Mouse (Mus musculus): ENCODE data around the gene Obsl1. TPM values are rescaled to one million over a fixed set of nuclear protein-coding genes. Genes with fewer than 3 reads are reported as not detected.
A peak's percentile ranks its signal among the peaks of the same experiment; 100 is the strongest.

The Obsl1 gene
- polyA plus RNA-seq, 1 experiment from 2014 or later = 75.1 TPM

DNA sequence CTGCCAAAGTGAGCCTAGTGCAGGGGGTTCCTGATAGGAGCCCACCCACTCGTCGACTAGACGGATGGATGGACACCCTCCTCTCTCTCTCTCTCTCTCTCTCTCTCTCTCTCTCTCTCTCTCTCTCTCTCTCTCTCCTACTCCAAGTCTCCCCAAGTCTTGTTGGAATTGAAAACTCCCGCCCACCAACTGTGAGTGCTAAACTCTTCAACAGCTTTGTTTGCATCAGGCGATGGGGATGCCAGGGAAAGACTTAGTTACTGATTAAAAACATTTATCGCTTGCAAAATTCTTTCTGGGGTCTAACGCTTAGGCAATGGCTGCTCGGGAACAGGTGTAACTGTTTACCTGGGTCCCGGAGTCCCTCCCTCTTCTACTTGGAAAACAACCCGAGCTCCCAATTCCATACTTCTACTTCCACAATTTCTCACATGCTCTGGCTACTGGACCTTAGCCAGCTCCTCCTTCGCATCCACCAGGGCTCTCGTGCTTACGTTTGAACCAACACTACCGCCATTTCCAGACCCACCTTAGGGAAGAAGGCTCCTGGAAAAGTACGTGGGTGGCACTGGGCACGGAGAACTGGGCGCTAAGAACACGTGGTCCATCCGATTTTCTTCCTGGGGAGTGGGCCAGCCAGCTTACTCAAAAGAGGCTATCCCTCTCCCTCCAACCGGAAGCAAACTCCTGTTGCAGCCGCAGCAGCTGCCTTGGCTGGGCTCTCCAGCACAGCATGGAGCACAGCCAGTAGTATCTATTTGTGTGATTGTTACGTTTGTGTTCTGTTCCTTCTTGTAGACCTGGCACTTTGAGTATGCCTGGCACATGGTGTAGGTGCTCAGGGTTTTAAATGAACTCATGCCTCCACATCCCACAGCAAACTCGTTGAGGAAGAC, 47.2 kb downstream of the Obsl1 start:
- ATAC-seq (ENCODE audit: insufficient read depth, low FRiP score, low read depth) = no peak
- peak overlapping the region; percentile 74 for H3K27ac ChIP-seq
- H3K4me1 ChIP-seq = peaks cover 20% of the 10 kb centered on the region
- no peaks in the 10 kb centered on the region for H3K36me3 ChIP-seq
- H3K27me3 ChIP-seq (replicated peaks) = peaks cover 24% of the 10 kb centered on the region
- 8% methylated on average over 23 of the region's 23 CpGs for WGBS
- no peaks in the 10 kb centered on the region for H3K9me3 ChIP-seq
- H3K4me3 ChIP-seq (replicated peaks) = peak overlapping the region; percentile 38
- no peak overlapping the region for H3K9ac ChIP-seq
- peak overlapping the region; percentile 66 for H3K4me2 ChIP-seq

DNA sequence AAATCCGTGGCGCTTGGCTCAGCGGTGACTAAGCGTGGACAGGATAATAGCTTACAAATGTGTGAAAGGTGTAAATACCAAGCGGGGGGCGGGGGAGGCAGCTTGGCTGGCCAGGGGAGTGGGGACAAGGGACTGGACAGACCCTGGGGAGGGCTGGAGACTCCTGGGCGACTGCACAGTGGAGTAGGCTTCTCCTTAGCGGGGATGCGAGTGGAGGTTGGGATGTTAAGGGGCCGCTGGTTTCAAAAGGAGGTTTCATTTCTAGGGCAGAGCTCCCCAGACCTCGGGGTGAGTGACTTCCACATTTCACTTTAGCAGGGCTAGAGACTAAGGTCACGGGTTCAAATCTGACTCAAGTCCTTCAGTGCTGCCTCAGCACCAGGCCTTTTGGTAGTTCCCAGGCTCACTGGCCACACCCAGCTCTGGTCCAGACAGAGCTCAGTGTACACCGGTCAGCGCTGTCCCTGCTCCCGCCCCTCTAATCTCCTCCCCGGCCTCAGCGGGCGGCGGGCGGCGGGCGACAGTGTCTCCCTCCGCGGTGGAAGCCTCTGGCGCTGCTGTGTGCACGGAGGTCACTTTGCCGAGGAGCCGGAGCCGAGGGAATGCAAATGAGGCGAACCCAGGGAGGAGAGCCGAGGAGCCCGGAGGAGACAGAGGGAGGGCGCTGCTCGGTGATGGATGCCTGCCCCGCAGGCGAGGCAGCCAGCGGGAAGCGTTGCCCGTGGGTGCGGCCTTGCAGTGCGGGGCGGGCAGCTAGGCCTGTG, 48.0 kb downstream of the Obsl1 start:
- H3K27me3 ChIP-seq (replicated peaks) = peaks cover 28% of the 10 kb centered on the region
- H3K9ac ChIP-seq = no peak overlapping the region
- H3K4me1 ChIP-seq = peaks cover 20% of the 10 kb centered on the region
- peak overlapping the region; percentile 38 for H3K4me3 ChIP-seq (replicated peaks)
- no peaks in the 10 kb centered on the region for H3K9me3 ChIP-seq
- no peaks in the 10 kb centered on the region for H3K36me3 ChIP-seq
- peak overlapping the region; percentile 74 for H3K27ac ChIP-seq
- 3% methylated on average over 42 of the region's 42 CpGs for WGBS
- H3K4me2 ChIP-seq = peak overlapping the region; percentile 66
- peak; percentile 51 for ATAC-seq (ENCODE audit: insufficient read depth, low FRiP score, low read depth)

DNA sequence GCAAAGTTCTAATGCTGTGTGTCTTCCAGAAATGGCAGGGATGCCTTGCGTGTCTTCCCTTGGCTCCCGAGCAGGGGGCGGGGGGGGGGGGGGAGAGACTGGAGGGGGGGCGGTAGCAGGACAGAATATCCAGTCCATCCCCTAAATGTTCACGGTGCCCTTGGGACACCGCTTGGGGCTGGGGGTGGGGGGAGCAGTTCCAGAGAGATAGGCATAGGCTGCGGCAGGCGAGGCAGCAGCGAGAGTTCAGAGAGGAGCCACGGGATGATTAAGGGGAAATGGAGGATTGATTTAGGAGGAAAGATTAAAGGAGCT, 48.6 kb downstream of the Obsl1 start:
- no peak for ATAC-seq (ENCODE audit: insufficient read depth, low FRiP score, low read depth)
- Histone ChIP-seq H3K4me3 (replicated peaks) (no peak overlapping the region), H3K9me3 (no peaks in the 10 kb centered on the region), H3K36me3 (no peaks in the 10 kb centered on the region), H3K4me2 (peak overlapping the region; percentile 66), H3K27ac (no peak overlapping the region), H3K9ac (no peak overlapping the region), H3K27me3 (replicated peaks) (peaks cover 29% of the 10 kb centered on the region), H3K4me1 (peaks cover 20% of the 10 kb centered on the region)
- 10% methylated on average over 8 of the region's 10 CpGs for WGBS

DNA sequence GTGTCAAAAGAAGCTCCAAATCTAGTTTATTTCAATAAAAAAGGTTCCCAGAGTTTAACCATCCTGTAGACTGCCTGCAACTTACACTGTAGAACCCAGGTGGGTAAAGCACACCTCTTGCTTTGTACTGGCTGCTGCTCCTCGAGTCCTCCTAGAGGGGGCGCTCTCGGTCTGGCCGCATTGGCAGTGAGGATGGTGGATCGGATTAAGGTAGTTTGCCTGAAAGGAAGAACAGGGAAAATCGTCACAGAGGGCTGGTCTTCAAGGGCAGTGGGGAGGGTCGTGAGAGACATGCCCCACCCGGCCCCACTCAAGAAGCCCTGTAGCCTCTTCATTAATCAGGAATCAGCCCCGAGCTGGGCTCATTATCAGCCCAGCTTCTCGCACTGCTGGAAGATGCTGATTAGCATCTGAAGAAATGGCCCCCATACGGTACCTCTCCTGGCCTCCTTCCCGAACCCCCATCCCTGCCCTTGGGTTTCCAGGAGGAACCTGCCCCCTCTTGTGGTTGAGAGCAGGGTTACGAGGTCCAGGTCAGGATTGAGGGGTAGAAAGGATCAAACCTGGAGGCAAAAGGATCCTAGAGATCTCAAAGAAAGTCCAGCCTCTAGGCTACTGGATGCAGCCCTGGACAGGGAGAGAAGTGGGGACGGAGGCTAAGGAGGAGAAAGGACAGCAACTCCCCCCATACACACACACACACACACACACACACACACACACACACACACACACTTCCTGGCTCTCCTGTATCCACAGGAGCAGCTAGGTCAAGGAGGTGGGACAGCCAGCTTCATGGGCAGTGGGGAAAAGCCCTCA, 49.3 kb downstream of the Obsl1 start:
- Histone ChIP-seq H3K27ac (no peak overlapping the region), H3K27me3 (replicated peaks) (peaks cover 36% of the 10 kb centered on the region)

GRCm38 (mm10) chr1:75455948-75456347, 50.3 kb downstream of the Obsl1 start:
- no peak overlapping the region for H3K9ac ChIP-seq
- 47% methylated on average over 5 of the region's 5 CpGs for WGBS
- H3K9me3 ChIP-seq = no peaks in the 10 kb centered on the region
- H3K4me3 ChIP-seq (replicated peaks) = no peak overlapping the region
- no peak overlapping the region for H3K4me2 ChIP-seq
- ATAC-seq (ENCODE audit: insufficient read depth, low FRiP score, low read depth) = no peak
- no peak overlapping the region for H3K27ac ChIP-seq
- H3K27me3 ChIP-seq (replicated peaks) = peaks cover 46% of the 10 kb centered on the region
- H3K4me1 ChIP-seq = peaks cover 26% of the 10 kb centered on the region
- no peaks in the 10 kb centered on the region for H3K36me3 ChIP-seq

More for the DNA sequence above, 49.3 kb downstream of the Obsl1 start:
- no peaks in the 10 kb centered on the region for H3K36me3 ChIP-seq
- peaks cover 20% of the 10 kb centered on the region for H3K4me1 ChIP-seq
- no peak overlapping the region for H3K4me2 ChIP-seq
- no peak for ATAC-seq (ENCODE audit: insufficient read depth, low FRiP score, low read depth)
- no peak overlapping the region for H3K9ac ChIP-seq
- no peaks in the 10 kb centered on the region for H3K9me3 ChIP-seq
- 15% methylated on average over 14 of the region's 14 CpGs for WGBS
- H3K4me3 ChIP-seq (replicated peaks) = no peak overlapping the region

DNA sequence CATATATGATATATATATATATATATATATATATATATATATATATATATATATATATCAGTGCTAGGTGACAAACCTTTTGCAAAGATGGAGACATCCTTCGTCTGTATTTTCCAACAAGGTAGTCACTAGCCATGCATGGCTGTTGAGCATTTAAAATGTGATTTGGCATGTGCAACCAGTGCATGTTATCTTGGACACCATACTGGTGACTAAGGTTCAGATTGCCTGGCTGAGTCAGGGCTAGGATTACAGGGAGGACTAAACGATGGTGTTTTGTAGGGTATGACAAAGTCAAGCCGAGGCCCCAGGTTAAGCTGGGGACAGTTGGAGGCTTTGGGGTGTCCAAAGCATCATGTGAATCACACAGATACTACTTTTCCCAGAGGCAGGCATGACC, 50.8 kb downstream of the Obsl1 start:
- no peak overlapping the region for H3K27ac ChIP-seq
- 74% methylated on average over 3 of the region's 3 CpGs for WGBS
- no peak for ATAC-seq (ENCODE audit: insufficient read depth, low FRiP score, low read depth)
- H3K9me3 ChIP-seq = no peaks in the 10 kb centered on the region
- H3K4me3 ChIP-seq (replicated peaks) = no peak overlapping the region
- H3K36me3 ChIP-seq = no peaks in the 10 kb centered on the region
- H3K27me3 ChIP-seq (replicated peaks) = peaks cover 51% of the 10 kb centered on the region
- H3K4me1 ChIP-seq = peaks cover 32% of the 10 kb centered on the region
- H3K4me2 ChIP-seq = no peak overlapping the region
- H3K9ac ChIP-seq = no peak overlapping the region

GRCm38 (mm10) chr1:75451900-75452299, 54.4 kb downstream of the Obsl1 start:
- no peak for ATAC-seq (ENCODE audit: insufficient read depth, low FRiP score, low read depth)
- 65% methylated on average over 5 of the region's 5 CpGs for WGBS

DNA sequence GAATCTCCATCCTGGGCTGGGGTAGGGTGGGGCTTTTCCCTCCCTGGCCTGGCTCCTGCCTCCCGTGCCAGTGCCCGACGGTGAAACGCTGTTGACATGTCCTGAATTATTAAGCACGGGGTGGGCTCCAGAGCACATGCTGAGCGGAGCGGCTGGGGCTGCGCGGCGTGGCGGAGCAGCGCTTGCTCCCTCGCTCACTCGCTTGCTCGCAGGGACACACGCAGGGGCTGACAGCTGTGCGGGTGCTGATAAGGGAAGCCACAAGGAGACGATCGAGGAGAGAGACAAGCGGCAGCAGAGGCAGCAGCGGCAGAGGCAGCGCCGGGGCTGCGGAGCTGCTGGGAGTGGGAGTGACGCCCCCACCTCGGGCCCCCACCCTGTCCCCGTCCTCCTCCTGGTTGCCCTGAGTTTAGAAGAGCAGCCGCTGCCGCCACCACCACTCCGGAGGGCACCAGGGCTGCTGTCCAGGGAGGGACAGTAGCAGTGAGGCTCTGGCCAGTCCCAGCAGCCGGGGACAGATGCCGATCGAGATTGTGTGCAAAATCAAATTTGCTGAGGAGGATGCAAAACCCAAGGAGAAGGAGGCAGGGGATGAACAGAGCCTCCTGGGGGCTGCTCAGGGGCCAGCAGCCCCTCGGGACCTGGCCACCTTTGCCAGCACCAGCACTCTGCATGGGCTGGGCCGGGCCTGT, 55.8 kb downstream of the Obsl1 start, which contains the start of gene Asic4:
Asic4 (plus strand) TSS at position 123 of the 692 bp plus-strand sequence.
- H3K4me1 ChIP-seq = peaks cover 58% of the 10 kb centered on the region
- peak within 1 kb of the TSS; percentile 25 for H3K4me3 ChIP-seq (replicated peaks)
- H3K9me3 ChIP-seq = no peaks in the 10 kb centered on the region
- ATAC-seq (ENCODE audit: insufficient read depth, low FRiP score, low read depth) = no peak
- 3% methylated on average over 35 of the region's 35 CpGs for WGBS
- no peak within 1 kb of the TSS for H3K9ac ChIP-seq
- H3K36me3 ChIP-seq = no peaks in the 10 kb centered on the region
- H3K27ac ChIP-seq = no peak within 1 kb of the TSS
- peaks cover 74% of the 10 kb centered on the region for H3K27me3 ChIP-seq (replicated peaks)
- H3K4me2 ChIP-seq = peak within 1 kb of the TSS; percentile 48

More at GRCm38 (mm10) chr1:75451900-75452299, 54.4 kb downstream of the Obsl1 start:
- Histone ChIP-seq H3K9ac (no peak overlapping the region), H3K4me2 (no peak overlapping the region), H3K9me3 (no peaks in the 10 kb centered on the region), H3K27ac (no peak overlapping the region), H3K4me3 (replicated peaks) (no peak overlapping the region), H3K27me3 (replicated peaks) (peaks cover 80% of the 10 kb centered on the region), H3K36me3 (no peaks in the 10 kb centered on the region), H3K4me1 (peaks cover 44% of the 10 kb centered on the region)

- peaks cover 63% of the 10 kb centered on the region for H3K4me1 ChIP-seq
- H3K4me3 ChIP-seq (replicated peaks) = no peak overlapping the region; the same call in 1 of the 2 replicates
- H3K9me3 ChIP-seq = no peaks in the 10 kb centered on the region
- no peak overlapping the region for H3K9ac ChIP-seq
- H3K27ac ChIP-seq = no peak overlapping the region
- peaks cover 73% of the 10 kb centered on the region for H3K27me3 ChIP-seq (replicated peaks)
- 14% methylated on average over 8 of the region's 8 CpGs for WGBS
- ATAC-seq (ENCODE audit: insufficient read depth, low FRiP score, low read depth) = no peak
- peak overlapping the region; percentile 48; the same call in 1 of the 2 replicates for H3K4me2 ChIP-seq
- no peaks in the 10 kb centered on the region for H3K36me3 ChIP-seq
Measured at GRCm38 (mm10) chr1:75449377-75450135, 56.7 kb downstream of the Obsl1 start.

DNA sequence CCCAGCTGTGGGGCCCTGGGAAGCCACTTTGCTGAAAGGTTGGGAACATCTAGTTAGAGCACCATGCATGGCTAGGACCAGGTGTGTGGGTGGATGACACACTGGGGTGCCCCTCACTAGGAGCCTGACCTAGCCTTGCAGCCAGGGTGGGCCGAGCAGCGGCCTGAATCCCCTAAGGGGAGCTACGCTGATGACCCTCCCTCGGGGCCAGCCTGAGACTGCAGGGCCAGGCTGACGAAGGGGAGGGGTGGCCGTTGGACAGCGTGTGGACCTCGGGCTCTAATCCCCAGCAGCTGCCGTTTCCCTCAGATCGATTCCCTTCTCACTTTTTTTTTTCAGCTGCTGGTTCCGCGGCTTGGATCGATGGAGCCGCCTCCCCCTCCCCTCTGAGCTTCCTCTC, 57.3 kb downstream of the Obsl1 start:
- Histone ChIP-seq H3K27me3 (replicated peaks) (peaks cover 68% of the 10 kb centered on the region), H3K4me3 (replicated peaks) (0 out of 2 replicates have a peak overlapping the region, but pooled peaks have one; percentile 1), H3K9me3 (no peaks in the 10 kb centered on the region), H3K36me3 (no peaks in the 10 kb centered on the region), H3K4me1 (peaks cover 63% of the 10 kb centered on the region), H3K9ac (no peak overlapping the region), H3K27ac (peak overlapping the region; percentile 26; the same call in 1 of the 2 replicates), H3K4me2 (peak overlapping the region; percentile 33; the same call in 1 of the 2 replicates)
- no peak for ATAC-seq (ENCODE audit: insufficient read depth, low FRiP score, low read depth)
- 2% methylated on average over 14 of the region's 14 CpGs for WGBS

All from stomach, embryonic 15.5 days (tissue).